Mouse (Mus musculus): Measurements from ENCODE around the gene Xpo5. TPM values are rescaled to one million over a fixed set of nuclear protein-coding genes. Genes with fewer than 3 reads are reported as not detected.

The Xpo5 gene
- total RNA-seq, 2 experiments from 2014 or later, result 15.8 to 18.8 TPM

GRCm38 (mm10) chr17:46285407-46285806 lies 82.8 kb downstream of the Xpo5 start:
- DNase-seq, result no peak

GRCm38 (mm10) chr17:46287678-46288095 lies 85.1 kb downstream of the Xpo5 start:
- DNase-seq, result peak; percentile 76

Small RNA genes within 50 kb of the gene (microRNA-seq; reads per million reads assigned to microRNA genes)
- gene Mir693, result 0 reads per million in 2 experiments

Other genes with a start within 250 kb of the Xpo5 start
- 100 to 1,000 TPM in 1 of 2 experiments, 10 to 100 TPM in 1; 73.8 to 125 TPM for gene Vegfa, start 170.4 kb upstream of the Xpo5 start, total RNA-seq (2021)
- gene Mrps18a, start 91.8 kb upstream of the Xpo5 start, total RNA-seq (2021), result 10 to 100 TPM; 62.6 to 63.8 TPM
- gene Rsph9, start 58.6 kb upstream of the Xpo5 start, total RNA-seq (2021), result under 1 TPM; 0.49 to 0.84 TPM
- 10 to 100 TPM; 14.0 to 14.7 TPM for gene Mad2l1bp, start 49.2 kb upstream of the Xpo5 start, total RNA-seq (2021)
- gene Gtpbp2, start 41.8 kb upstream of the Xpo5 start, total RNA-seq (2021), result 10 to 100 TPM; 44.9 to 59.2 TPM
- gene Polh, start 137 bp upstream of the Xpo5 start, total RNA-seq (2021), result 10 to 100 TPM; 13.7 to 14.9 TPM
- 10 to 100 TPM; 18.5 to 21.8 TPM for gene Polr1c, start 45.3 kb downstream of the Xpo5 start, total RNA-seq (2021)
- gene Yipf3, start 45.3 kb downstream of the Xpo5 start, total RNA-seq (2021), result 10 to 100 TPM; 53.6 to 66.6 TPM
- gene Lrrc73, start 50.7 kb downstream of the Xpo5 start, total RNA-seq (2021), result under 1 TPM; 0.54 to 0.79 TPM
- gene Tjap1, start 80.2 kb downstream of the Xpo5 start, total RNA-seq (2021), result 10 to 100 TPM; 42.3 to 64.0 TPM
- under 1 TPM; 0.35 to 0.79 TPM for gene Dlk2, start 94.6 kb downstream of the Xpo5 start, total RNA-seq (2021)
- 1 to 10 TPM; 3.5 to 4.2 TPM for gene Abcc10, start 125.6 kb downstream of the Xpo5 start, total RNA-seq (2021)
- gene Zfp318, start 180.9 kb downstream of the Xpo5 start, total RNA-seq (2021), result 10 to 100 TPM; 17.5 to 24.1 TPM
- 1 to 10 TPM; 1.9 to 2.0 TPM for gene Crip3, start 226.1 kb downstream of the Xpo5 start, total RNA-seq (2021)
- gene Slc22a7, start 235.7 kb downstream of the Xpo5 start, total RNA-seq (2021), result under 1 TPM in 1 of 2 experiments, not detected in 1; 0.36 TPM